Mouse (Mus musculus): ENCODE results near the gene Hes1.

GRCm38 (mm10) chr16:30088646-30089045 is 24.5 kb downstream of the Hes1 start:
- TF ChIP-seq ZNF384 (IDR thresholded peaks at IDR 0.05; ENCODE audit: low read depth, low read length) = no peak
- TF ChIP-seq ZC3H11A (IDR thresholded peaks at IDR 0.05; ENCODE audit: borderline replicate concordance, low read depth, low read length) = no peak
- TF ChIP-seq HCFC1 (IDR thresholded peaks at IDR 0.05; ENCODE audit: borderline replicate concordance, insufficient read depth, low read length) = no peak
- no peak for TF ChIP-seq MAFK (IDR thresholded peaks at IDR 0.05; ENCODE audit: insufficient read depth, low read depth, low read length)
- TF ChIP-seq CHD2 (IDR thresholded peaks at IDR 0.05; ENCODE audit: low read depth, low read length) = no peak
